ENCODE assay signal across 8 mouse cellular contexts in the genomic region with DNA sequence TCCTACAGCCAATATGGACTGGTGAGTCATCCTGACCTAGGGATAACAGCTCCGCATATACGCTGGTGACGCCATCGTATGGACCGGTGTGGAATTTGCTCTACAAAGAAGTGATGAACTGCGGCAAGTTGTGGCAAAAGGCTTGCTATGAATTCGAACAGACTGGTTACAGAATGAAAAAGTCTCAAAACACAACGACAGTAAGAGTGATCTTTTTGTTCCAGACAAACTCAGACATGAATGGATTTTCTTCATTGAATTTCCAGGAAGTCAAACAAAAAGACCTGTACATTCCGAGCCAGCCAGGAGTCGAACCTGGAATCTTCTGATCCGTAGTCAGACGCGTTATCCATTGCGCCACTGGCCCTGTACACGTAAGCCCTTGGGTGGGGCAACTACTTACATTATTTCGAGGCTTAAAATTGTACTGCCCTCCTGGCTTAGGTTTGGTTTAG. TPM values are rescaled to one million over a fixed set of nuclear protein-coding genes. Genes with fewer than 3 reads are reported as not detected.
DNase-seq lines count a peak whose midpoint lies in the region; ATAC-seq lines count a peak whose summit lies in the region.

No protein-coding gene starts in this region.

- peaks cover 12% of the 10 kb centered on the region for H3K4me1 ChIP-seq in forebrain, embryonic 16.5 days (replicated peaks; ENCODE audit: control insufficient read depth, insufficient read depth, low read length)
- H3K4me1 ChIP-seq in neural tube, embryonic 13.5 days (replicated peaks), result peaks cover 19% of the 10 kb centered on the region

- under 1% methylated on average over 16 of the region's 16 CpGs for WGBS in forebrain, embryonic 16.5 days
- WGBS in neural tube, embryonic 13.5 days, result under 1% methylated on average over 16 of the region's 16 CpGs

- peak; percentile 70 for ATAC-seq in forebrain, embryonic 16.5 days
- peak; percentile 81 for ATAC-seq in neural tube, embryonic 13.5 days (ENCODE audit: low read depth)

- no peaks in the 10 kb centered on the region for H3K36me3 ChIP-seq in forebrain, embryonic 16.5 days (ENCODE audit: control insufficient read depth, insufficient read depth)
- no peaks in the 10 kb centered on the region for H3K36me3 ChIP-seq in neural tube, embryonic 13.5 days

- peak; percentile 84 for DNase-seq in ES-CJ7 (ENCODE audit: low read depth, low spot score)
- peak; percentile 77 to 92 for DNase-seq in cerebellum, adult 18-20 months
- peak; percentile 50 for DNase-seq in heart, postnatal 25 days (ENCODE audit: low spot score)
- peak; percentile 81 to 95 for DNase-seq in layer of hippocampus, adult 18-20 months (ENCODE audit: low spot score in 2 of 2)
- peak; percentile 83 for DNase-seq in lung, adult 18-20 months
- DNase-seq in testis, postnatal 10 days (ENCODE audit: low spot score), result peak; percentile 86

- H3K9ac ChIP-seq in forebrain, embryonic 16.5 days (replicated peaks; ENCODE audit: low read depth, low read length), result peak overlapping the region; percentile 63
- peak overlapping the region; percentile 71 for H3K9ac ChIP-seq in neural tube, embryonic 13.5 days

- no peaks in the 10 kb centered on the region for H3K27me3 ChIP-seq in forebrain, embryonic 16.5 days (replicated peaks; ENCODE audit: control insufficient read depth, insufficient read depth, low read length)
- no peaks in the 10 kb centered on the region for H3K27me3 ChIP-seq in neural tube, embryonic 13.5 days

- peak overlapping the region; percentile 81 for H3K4me2 ChIP-seq in forebrain, embryonic 16.5 days (ENCODE audit: low read length)
- peak overlapping the region; percentile 69 for H3K4me2 ChIP-seq in neural tube, embryonic 13.5 days

- intact Hi-C loops in heart, postnatal 25 days (cut with DNase I), result loop anchor here (1.0 to 2.0 kb wide), 2 partner anchors 9 to 70 kb away; no protein-coding TSS in a partner anchor

- peak overlapping the region; percentile 99 for H3K27ac ChIP-seq in forebrain, embryonic 16.5 days (ENCODE audit: low read length)
- peak overlapping the region; percentile 98 for H3K27ac ChIP-seq in neural tube, embryonic 13.5 days (replicated peaks)

- no peaks in the 10 kb centered on the region for H3K9me3 ChIP-seq in forebrain, embryonic 16.5 days (ENCODE audit: control insufficient read depth, low read length)
- no peaks in the 10 kb centered on the region for H3K9me3 ChIP-seq in neural tube, embryonic 13.5 days

- H3K4me3 ChIP-seq in forebrain, embryonic 16.5 days (replicated peaks; ENCODE audit: low read length), result peak overlapping the region; percentile 84
- peak overlapping the region; percentile 68 for H3K4me3 ChIP-seq in neural tube, embryonic 13.5 days

RNA-seq across cellular contexts. Expression of a gene that starts 19.2 kb away (rescaled TPM):
- 0.06 and 0.22 TPM in 2 replicates for polyA plus RNA-seq in forebrain, embryonic 16.5 days (2015; fragmentation: Nextera tagmentation; extraction: Ambion mirVana)
- not detected for total RNA-seq in heart, postnatal 25 days (2021)
- total RNA-seq in layer of hippocampus, adult 18-20 months (2021), result not detected
- polyA plus RNA-seq in neural tube, embryonic 13.5 days (2015; fragmentation: Nextera tagmentation; extraction: Ambion mirVana), result 0.07 TPM in 1 of 2 replicates, not detected in the other

RNA-seq across cellular contexts. Expression of a gene that starts 22.9 kb away (rescaled TPM):
- polyA plus RNA-seq in forebrain, embryonic 16.5 days (2015; fragmentation: Nextera tagmentation; extraction: Ambion mirVana), result 12.7 and 13.0 TPM in 2 replicates
- total RNA-seq in heart, postnatal 25 days (2021), result 1 to 10 TPM; 3.9 to 4.4 TPM
- 1 to 10 TPM; 8.8 to 9.5 TPM for total RNA-seq in layer of hippocampus, adult 18-20 months (2021)
- 9.5 and 10.3 TPM in 2 replicates for polyA plus RNA-seq in neural tube, embryonic 13.5 days (2015; fragmentation: Nextera tagmentation; extraction: Ambion mirVana)

RNA-seq across cellular contexts. Expression of a gene that starts 42.1 kb away (rescaled TPM):
- polyA plus RNA-seq in forebrain, embryonic 16.5 days (2015; fragmentation: Nextera tagmentation; extraction: Ambion mirVana), result 0.18 TPM in 1 of 2 replicates, not detected in the other
- not detected for total RNA-seq in heart, postnatal 25 days (2021)
- 1 to 10 TPM in 1 of 2 experiments, under 1 TPM in 1; 0.91 to 1.4 TPM for total RNA-seq in layer of hippocampus, adult 18-20 months (2021)
- 0.12 and 0.21 TPM in 2 replicates for polyA plus RNA-seq in neural tube, embryonic 13.5 days (2015; fragmentation: Nextera tagmentation; extraction: Ambion mirVana)

Comparison
In these comparisons a context has a peak if more than half of its experiments do, and no peak if none do; other contexts are left out.
1. Peak in every context shown above with its lines: DNase-seq, ATAC-seq, H3K4me3 ChIP-seq and H3K27ac ChIP-seq.